Mouse (Mus musculus): Measurements from ENCODE around the gene Lcn2. TPM values are rescaled to one million over a fixed set of nuclear protein-coding genes. Genes with fewer than 3 reads are reported as not detected.

Gene Lcn2
- polyA plus RNA-seq, 1 experiment from 2014 or later = not detected

- H3K4me1 ChIP-seq = peaks cover 27% of the 10 kb centered on the region
- peaks cover 57% of the 10 kb centered on the region for H3K36me3 ChIP-seq (replicated peaks)
- no peaks in the 10 kb centered on the region for H3K9me3 ChIP-seq
- 70% methylated on average over 14 of the region's 14 CpGs for WGBS
- DNase-seq (ENCODE audit: low spot score) = no peak
- peaks cover 6% of the 10 kb centered on the region; the same call in 1 of the 2 replicates for H3K27me3 ChIP-seq (replicated peaks; ENCODE audit: low read depth, poor library complexity, severe bottlenecking)
- H3K4me3 ChIP-seq = no peak overlapping the region
- H3K27ac ChIP-seq (replicated peaks) = no peak overlapping the region
These were observed 43.3 kb downstream of the Lcn2 start for GRCm38 (mm10) chr2:32344598-32345321.

- Histone ChIP-seq H3K36me3 (replicated peaks) (peaks cover 57% of the 10 kb centered on the region), H3K27ac (replicated peaks) (no peak overlapping the region), H3K27me3 (replicated peaks; ENCODE audit: low read depth, poor library complexity, severe bottlenecking) (peaks cover 6% of the 10 kb centered on the region; the same call in 1 of the 2 replicates), H3K4me1 (peaks cover 22% of the 10 kb centered on the region), H3K9me3 (no peaks in the 10 kb centered on the region), H3K4me3 (no peak overlapping the region)
- 82% methylated on average over 10 of the region's 10 CpGs for WGBS
- DNase-seq (ENCODE audit: low spot score) = no peak
These were observed 44.0 kb downstream of the Lcn2 start for GRCm38 (mm10) chr2:32344056-32344455.

GRCm38 (mm10) chr2:32343351-32343671, 44.7 kb downstream of the Lcn2 start:
- 91% methylated on average over 2 of the region's 2 CpGs for WGBS
- no peak for DNase-seq (ENCODE audit: low spot score)
- H3K36me3 ChIP-seq (replicated peaks) = peaks cover 55% of the 10 kb centered on the region
- no peaks in the 10 kb centered on the region for H3K9me3 ChIP-seq
- H3K27me3 ChIP-seq (replicated peaks; ENCODE audit: low read depth, poor library complexity, severe bottlenecking) = peaks cover 6% of the 10 kb centered on the region; the same call in 1 of the 2 replicates
- H3K4me1 ChIP-seq = peaks cover 22% of the 10 kb centered on the region
- no peak overlapping the region for H3K27ac ChIP-seq (replicated peaks)
- H3K4me3 ChIP-seq = no peak overlapping the region

GRCm38 (mm10) chr2:32342539-32343350, 45.3 kb downstream of the Lcn2 start:
- no peak for DNase-seq (ENCODE audit: low spot score)
- H3K36me3 ChIP-seq (replicated peaks) = peaks cover 55% of the 10 kb centered on the region
- H3K27ac ChIP-seq (replicated peaks) = no peak overlapping the region; the same call in 1 of the 2 replicates

GRCm38 (mm10) chr2:32342039-32342438, 46.0 kb downstream of the Lcn2 start:
- Histone ChIP-seq H3K9me3 (no peaks in the 10 kb centered on the region), H3K36me3 (replicated peaks) (peaks cover 61% of the 10 kb centered on the region), H3K4me1 (peaks cover 22% of the 10 kb centered on the region), H3K27ac (replicated peaks) (no peak overlapping the region), H3K27me3 (replicated peaks; ENCODE audit: low read depth, poor library complexity, severe bottlenecking) (peaks cover 6% of the 10 kb centered on the region; the same call in 1 of the 2 replicates), H3K4me3 (no peak overlapping the region)
- WGBS = 86% methylated on average over 4 of the region's 4 CpGs
- DNase-seq (ENCODE audit: low spot score) = no peak

More at GRCm38 (mm10) chr2:32342539-32343350, 45.3 kb downstream of the Lcn2 start:
- Histone ChIP-seq H3K27me3 (replicated peaks; ENCODE audit: low read depth, poor library complexity, severe bottlenecking) (peaks cover 6% of the 10 kb centered on the region; the same call in 1 of the 2 replicates), H3K9me3 (no peaks in the 10 kb centered on the region), H3K4me1 (peaks cover 22% of the 10 kb centered on the region), H3K4me3 (no peak overlapping the region)
- WGBS = 79% methylated on average over 6 of the region's 6 CpGs

GRCm38 (mm10) chr2:32341634-32341939, 46.5 kb downstream of the Lcn2 start:
- DNase-seq (ENCODE audit: low spot score) = no peak
- WGBS = 90% methylated on average over 4 of the region's 4 CpGs
- no peak overlapping the region for H3K27ac ChIP-seq (replicated peaks)
- H3K9me3 ChIP-seq = no peaks in the 10 kb centered on the region
- peaks cover 61% of the 10 kb centered on the region for H3K36me3 ChIP-seq (replicated peaks)
- peaks cover 10% of the 10 kb centered on the region; the same call in 1 of the 2 replicates for H3K27me3 ChIP-seq (replicated peaks; ENCODE audit: low read depth, poor library complexity, severe bottlenecking)
- H3K4me3 ChIP-seq = no peak overlapping the region
- peaks cover 22% of the 10 kb centered on the region for H3K4me1 ChIP-seq

- WGBS = 80% methylated on average over 13 of the region's 13 CpGs
- Histone ChIP-seq H3K27me3 (replicated peaks; ENCODE audit: low read depth, poor library complexity, severe bottlenecking) (peaks cover 13% of the 10 kb centered on the region), H3K36me3 (replicated peaks) (peaks cover 63% of the 10 kb centered on the region), H3K4me3 (no peak overlapping the region), H3K4me1 (peaks cover 23% of the 10 kb centered on the region), H3K9me3 (no peaks in the 10 kb centered on the region), H3K27ac (replicated peaks) (no peak overlapping the region)
- no peak for DNase-seq (ENCODE audit: low spot score)
These were observed 47.0 kb downstream of the Lcn2 start for GRCm38 (mm10) chr2:32340836-32341633.

GRCm38 (mm10) chr2:32339912-32340642, 48.0 kb downstream of the Lcn2 start:
- WGBS = 40% methylated on average over 26 of the region's 26 CpGs
- H3K4me1 ChIP-seq = peaks cover 25% of the 10 kb centered on the region
- H3K36me3 ChIP-seq (replicated peaks) = peaks cover 71% of the 10 kb centered on the region
- H3K9me3 ChIP-seq = no peaks in the 10 kb centered on the region
- peaks cover 23% of the 10 kb centered on the region for H3K27me3 ChIP-seq (replicated peaks; ENCODE audit: low read depth, poor library complexity, severe bottlenecking)
- H3K4me3 ChIP-seq = no peak overlapping the region
- DNase-seq (ENCODE audit: low spot score) = no peak
- no peak overlapping the region for H3K27ac ChIP-seq (replicated peaks)

- 54% methylated on average over 15 of the region's 15 CpGs for WGBS
- no peak overlapping the region for H3K27ac ChIP-seq (replicated peaks)
- peaks cover 37% of the 10 kb centered on the region for H3K27me3 ChIP-seq (replicated peaks; ENCODE audit: low read depth, poor library complexity, severe bottlenecking)
- H3K4me3 ChIP-seq = no peak overlapping the region
- H3K36me3 ChIP-seq (replicated peaks) = peaks cover 94% of the 10 kb centered on the region
- H3K4me1 ChIP-seq = peaks cover 17% of the 10 kb centered on the region
- no peaks in the 10 kb centered on the region for H3K9me3 ChIP-seq
- DNase-seq (ENCODE audit: low spot score) = no peak
These were observed 52.2 kb downstream of the Lcn2 start for GRCm38 (mm10) chr2:32335888-32336287.

Other genes with a start within 250 kb of the Lcn2 start
- gene Prrc2b, start 237.2 kb downstream of the Lcn2 start, polyA plus RNA-seq (2016; fragmentation: Nextera tagmentation; extraction: Ambion mirVana) = 60.0 and 69.9 TPM in 2 replicates
- 22.4 and 22.5 TPM in 2 replicates for gene Pomt1, start 151.7 kb downstream of the Lcn2 start, polyA plus RNA-seq (2016; fragmentation: Nextera tagmentation; extraction: Ambion mirVana)
- gene Uck1, start 128.1 kb downstream of the Lcn2 start, polyA plus RNA-seq (2016; fragmentation: Nextera tagmentation; extraction: Ambion mirVana) = 74.7 and 84.0 TPM in 2 replicates
- gene Golga2, start 100.9 kb downstream of the Lcn2 start, polyA plus RNA-seq (2016; fragmentation: Nextera tagmentation; extraction: Ambion mirVana) = 20.2 and 22.5 TPM in 2 replicates
- 522 and 535 TPM in 2 replicates for gene Swi5, start 100.2 kb downstream of the Lcn2 start, polyA plus RNA-seq (2016; fragmentation: Nextera tagmentation; extraction: Ambion mirVana)
- 65.8 and 66.4 TPM in 2 replicates for gene Ciz1, start 35.9 kb downstream of the Lcn2 start, polyA plus RNA-seq (2016; fragmentation: Nextera tagmentation; extraction: Ambion mirVana)
- 20.7 and 23.5 TPM in 2 replicates for gene Dnm1, start 34.9 kb downstream of the Lcn2 start, polyA plus RNA-seq (2016; fragmentation: Nextera tagmentation; extraction: Ambion mirVana)
- gene 1110008P14Rik, start 6.3 kb downstream of the Lcn2 start, polyA plus RNA-seq (2016; fragmentation: Nextera tagmentation; extraction: Ambion mirVana) = 35.0 and 39.3 TPM in 2 replicates
- 32.2 and 32.5 TPM in 2 replicates for gene Ptges2, start 7.6 kb upstream of the Lcn2 start, polyA plus RNA-seq (2016; fragmentation: Nextera tagmentation; extraction: Ambion mirVana)
- 6.4 and 6.8 TPM in 2 replicates for gene Naif1, start 62.2 kb upstream of the Lcn2 start, polyA plus RNA-seq (2016; fragmentation: Nextera tagmentation; extraction: Ambion mirVana)
- gene Slc25a25, start 63.2 kb upstream of the Lcn2 start, polyA plus RNA-seq (2016; fragmentation: Nextera tagmentation; extraction: Ambion mirVana) = 29.8 and 31.8 TPM in 2 replicates
- 11.8 and 12.3 TPM in 2 replicates for gene Fam102a, start 147.1 kb upstream of the Lcn2 start, polyA plus RNA-seq (2016; fragmentation: Nextera tagmentation; extraction: Ambion mirVana)
- gene Dpm2, start 182.6 kb upstream of the Lcn2 start, polyA plus RNA-seq (2016; fragmentation: Nextera tagmentation; extraction: Ambion mirVana) = 109 and 111 TPM in 2 replicates
- 2.0 and 2.1 TPM in 2 replicates for gene Pip5kl1, start 186.5 kb upstream of the Lcn2 start, polyA plus RNA-seq (2016; fragmentation: Nextera tagmentation; extraction: Ambion mirVana)
- gene 9430097D07Rik, start 187.4 kb upstream of the Lcn2 start, polyA plus RNA-seq (2016; fragmentation: Nextera tagmentation; extraction: Ambion mirVana) = 0.11 TPM in 2 replicates
- gene St6galnac4, start 198.8 kb upstream of the Lcn2 start, polyA plus RNA-seq (2016; fragmentation: Nextera tagmentation; extraction: Ambion mirVana) = 25.1 and 26.4 TPM in 2 replicates
- gene St6galnac6, start 211.5 kb upstream of the Lcn2 start, polyA plus RNA-seq (2016; fragmentation: Nextera tagmentation; extraction: Ambion mirVana) = 17.1 and 17.3 TPM in 2 replicates
- gene Ak1, start 233.5 kb upstream of the Lcn2 start, polyA plus RNA-seq (2016; fragmentation: Nextera tagmentation; extraction: Ambion mirVana) = 20.5 and 24.7 TPM in 2 replicates